Mouse (Mus musculus) MEL (cell line): ENCODE results near the gene Pdlim4.

ENCODE experiments used
- CTCF ChIP-seq, 3 experiments: IDR thresholded peaks in 2 of 3; conservative IDR thresholded peaks in 1 of 3; 2 replicates each; pipeline ENCODE4 v1.5.1; 2011 to 2012; ENCODE audit warnings: low read length in 3 of 3, low read depth in 2 of 3, mild to moderate bottlenecking in 2 of 3, improper control_type of control experiment in 1 of 3, inconsistent platforms in 1 of 3, mixed read lengths in 1 of 3, moderate library complexity in 1 of 3; ENCODE audit not compliant: control insufficient read depth in 1 of 3, insufficient read depth in 1 of 3, poor library complexity in 1 of 3, severe bottlenecking in 1 of 3
- EP300 ChIP-seq, 2 experiments: IDR thresholded peaks; 2 replicates each; pipeline ENCODE4 v1.6.1; 2011; ENCODE audit warnings: improper control_type of control experiment in 2 of 2, low read length in 2 of 2, low read depth in 1 of 2, mild to moderate bottlenecking in 1 of 2
- GATA1 ChIP-seq: IDR thresholded peaks from 2 replicates; pipeline ENCODE4 v1.6.1; 2011; ENCODE audit warnings: low read depth, low read length, improper control_type of control experiment
- MAFK ChIP-seq: IDR thresholded peaks from 2 replicates; pipeline ENCODE4 v1.6.1; 2011; ENCODE audit warnings: low read depth, mild to moderate bottlenecking, low read length, improper control_type of control experiment, borderline replicate concordance
- MYC ChIP-seq: IDR thresholded peaks from 2 replicates; pipeline ENCODE4 v1.6.1; 2011; ENCODE audit warnings: low read depth, mild to moderate bottlenecking, low read length, improper control_type of control experiment, moderate library complexity
- POLR2A ChIP-seq, 2 experiments: IDR thresholded peaks; 2 replicates each; pipeline ENCODE4 v1.6.1; 2011 to 2012; ENCODE audit warnings: low read length in 2 of 2, mild to moderate bottlenecking in 2 of 2, control low read depth in 1 of 2, improper control_type of control experiment in 1 of 2, low read depth in 1 of 2, moderate library complexity in 1 of 2; ENCODE audit not compliant: control insufficient read depth in 1 of 2, insufficient read depth in 1 of 2, poor library complexity in 1 of 2
- SMC3 ChIP-seq: IDR thresholded peaks from 2 replicates; pipeline ENCODE4 v1.6.1; 2011; ENCODE audit warnings: low read depth, low read length, improper control_type of control experiment
- TAL1 ChIP-seq: IDR thresholded peaks from 2 replicates; pipeline ENCODE4 v1.6.1; 2012; ENCODE audit warnings: mild to moderate bottlenecking, inconsistent platforms, low read length, moderate library complexity, mixed read lengths
- TCF12 ChIP-seq: IDR thresholded peaks from 2 replicates; pipeline ENCODE4 v1.6.1; 2014; ENCODE audit warnings: low read depth, mild to moderate bottlenecking, inconsistent platforms, low read length, improper control_type of control experiment, moderate library complexity
- USF1 ChIP-seq: IDR thresholded peaks from 2 replicates; pipeline ENCODE4 v1.6.1; 2014; ENCODE audit warnings: low read depth, mild to moderate bottlenecking, inconsistent platforms, low read length, improper control_type of control experiment, moderate library complexity
- ZKSCAN1 ChIP-seq: IDR thresholded peaks from 2 replicates; pipeline ENCODE4 v1.6.1; 2012; ENCODE audit warnings: low read depth, mild to moderate bottlenecking, inconsistent platforms, low read length, improper control_type of control experiment, moderate library complexity
- ZMIZ1 ChIP-seq: IDR thresholded peaks from 2 replicates; pipeline ENCODE4 v1.6.1; 2012; ENCODE audit warnings: low read depth, mild to moderate bottlenecking, inconsistent platforms, low read length, improper control_type of control experiment, moderate library complexity

DNA sequence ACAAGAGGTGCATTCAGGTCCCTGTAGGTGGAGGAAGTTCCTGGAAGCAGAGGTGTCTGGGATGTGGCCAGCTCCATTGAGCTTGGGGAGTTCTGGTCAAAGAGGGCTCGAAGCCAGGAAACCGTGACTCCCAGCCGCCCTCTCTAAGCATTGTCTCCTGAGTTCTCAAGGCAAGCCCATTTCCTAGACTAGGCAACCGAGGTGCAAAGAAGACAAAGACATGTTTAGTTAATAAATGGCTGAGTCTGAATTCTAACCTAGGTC, 3.0 kb downstream of the Pdlim4 start:
- no peak for TF ChIP-seq ZKSCAN1
- no peak for TF ChIP-seq TAL1
- TF ChIP-seq CTCF (IDR thresholded peaks at IDR 0.05 in 2 of 3, conservative IDR thresholded peaks at IDR 0.05 in 1 of 3; ENCODE audit: control insufficient read depth in 1 of 3, insufficient read depth in 1 of 3, low read depth in 2 of 3, low read length in 3 of 3, poor library complexity in 1 of 3, severe bottlenecking in 1 of 3): no peak
- TF ChIP-seq GATA1: no peak
- TF ChIP-seq POLR2A (IDR thresholded peaks at IDR 0.05; ENCODE audit: control insufficient read depth in 1 of 2, insufficient read depth in 1 of 2, low read depth in 1 of 2, low read length in 2 of 2, poor library complexity in 1 of 2): no peak
- no peak for TF ChIP-seq USF1
- TF ChIP-seq SMC3: no peak
- TF ChIP-seq MAFK: no peak
- TF ChIP-seq MYC: no peak
- no peak for TF ChIP-seq EP300 (IDR thresholded peaks at IDR 0.05; ENCODE audit: low read depth in 1 of 2, low read length in 2 of 2)
- no peak for TF ChIP-seq TCF12
- TF ChIP-seq ZMIZ1: no peak
